Mouse (Mus musculus): ENCODE results near the gene Zfp57. TPM values are rescaled to one million over a fixed set of nuclear protein-coding genes. Genes with fewer than 3 reads are reported as not detected.

Zfp57 gene
- polyA plus RNA-seq (2014; fragmentation: Nextera tagmentation; extraction: Ambion mirVana), result 283 and 301 TPM in 2 replicates

DNA sequence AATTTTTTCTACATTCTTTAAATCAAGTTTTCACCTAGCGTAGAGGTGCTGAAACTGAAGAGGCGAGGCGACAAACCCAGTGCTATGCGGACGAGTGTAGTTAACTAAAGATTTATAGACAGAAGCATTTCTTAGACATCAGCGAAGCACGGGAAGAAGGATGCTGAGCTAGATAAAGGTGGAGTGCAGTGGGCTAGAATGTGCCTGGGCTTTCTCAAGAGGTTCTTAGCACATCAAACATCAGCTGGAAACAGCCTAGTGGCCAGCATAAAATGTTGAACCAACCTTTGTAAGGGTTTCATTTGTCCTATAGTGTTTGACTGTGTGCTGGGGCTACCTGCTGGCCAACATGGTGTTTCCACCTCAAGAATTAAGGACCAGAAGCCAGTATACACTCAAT lies at the start of gene Zfp57:
TSS of gene Zfp57 (plus strand) at position 301 of the 400 bp plus-strand sequence.
- H3K36me3 ChIP-seq (ENCODE audit: control insufficient read depth, insufficient read depth, low read length), result peaks cover 11% of the 10 kb centered on the region
- peak within 1 kb of the TSS; percentile 95; the same call in 1 of the 2 replicates for H3K27ac ChIP-seq (replicated peaks; ENCODE audit: low read depth, low read length)
- DNase-seq, result no peak
- peak within 1 kb of the TSS; percentile 57 for H3K4me2 ChIP-seq (ENCODE audit: low read length)
- WGBS, result 96% methylated on average over 7 of the region's 7 CpGs
- no peaks in the 10 kb centered on the region for H3K9me3 ChIP-seq (ENCODE audit: control insufficient read depth, low read length)
- 0 out of 2 replicates have a peak within 1 kb of the TSS, but pooled peaks have one; percentile 98 for H3K9ac ChIP-seq (replicated peaks; ENCODE audit: low read length)
- H3K4me1 ChIP-seq (ENCODE audit: control insufficient read depth, insufficient read depth, low read length), result peaks cover 8% of the 10 kb centered on the region; the same call in 1 of the 2 replicates
- no peaks in the 10 kb centered on the region for H3K27me3 ChIP-seq (ENCODE audit: control insufficient read depth, insufficient read depth, low read length)
- ATAC-seq (ENCODE audit: low FRiP score, low TSS enrichment), result no peak
- H3K4me3 ChIP-seq (replicated peaks; ENCODE audit: low read depth, low read length), result peak within 1 kb of the TSS; percentile 78

DNA sequence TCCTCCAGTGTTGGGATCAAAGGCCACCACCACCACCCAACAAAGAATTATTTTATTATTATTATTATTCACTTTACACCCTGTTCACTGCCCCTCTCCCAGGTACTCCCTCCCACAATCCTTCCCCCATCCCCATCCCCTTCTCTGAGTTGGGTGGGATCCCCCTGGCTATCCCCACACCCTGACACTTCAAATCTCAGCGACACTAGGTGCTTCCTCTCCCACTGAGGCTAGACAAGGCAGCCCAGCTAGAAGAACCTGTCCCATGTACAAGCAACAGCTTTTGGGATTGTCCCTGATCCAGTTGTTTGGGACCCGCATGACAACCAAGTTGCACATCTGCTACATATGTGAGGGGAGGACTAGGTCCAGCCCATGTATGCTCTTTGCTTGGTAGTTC lies 48.3 kb upstream of the Zfp57 start:
- H3K36me3 ChIP-seq (ENCODE audit: control insufficient read depth, insufficient read depth, low read length), result peaks cover 25% of the 10 kb centered on the region
- no peaks in the 10 kb centered on the region for H3K27me3 ChIP-seq (ENCODE audit: control insufficient read depth, insufficient read depth, low read length)
- no peak overlapping the region for H3K4me3 ChIP-seq (replicated peaks; ENCODE audit: low read depth, low read length)
- H3K27ac ChIP-seq (replicated peaks; ENCODE audit: low read depth, low read length), result no peak overlapping the region
- no peak overlapping the region for H3K4me2 ChIP-seq (ENCODE audit: low read length)
- peaks cover 10% of the 10 kb centered on the region for H3K4me1 ChIP-seq (ENCODE audit: control insufficient read depth, insufficient read depth, low read length)
- ATAC-seq (ENCODE audit: low FRiP score, low TSS enrichment) (no peak), DNase-seq (no peak)
- H3K9ac ChIP-seq (replicated peaks; ENCODE audit: low read length), result no peak overlapping the region
- 90% methylated on average over 2 of the region's 2 CpGs for WGBS
- no peaks in the 10 kb centered on the region for H3K9me3 ChIP-seq (ENCODE audit: control insufficient read depth, low read length)

DNA sequence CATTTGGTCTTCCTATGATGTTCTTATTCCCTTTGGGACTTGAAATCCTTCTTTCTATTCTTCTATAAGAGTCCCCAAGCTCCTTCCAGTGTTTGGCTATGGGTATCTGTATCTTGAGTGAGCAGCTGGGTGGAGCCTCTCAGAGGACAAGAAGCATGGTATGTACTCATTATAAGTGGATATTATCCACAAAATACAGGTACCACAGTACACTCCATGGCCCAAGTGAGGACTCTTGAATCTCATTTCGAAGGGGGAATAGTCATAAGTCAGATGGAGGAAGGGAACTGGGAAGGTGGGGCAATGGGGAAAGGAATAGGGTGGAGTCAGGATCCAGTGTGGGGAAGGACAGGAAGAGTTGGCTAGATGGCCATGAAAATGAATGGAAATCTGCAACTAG lies 47.9 kb upstream of the Zfp57 start:
- no peak for DNase-seq
- 97% methylated on average over 1 of the region's 1 CpGs for WGBS
- no peak overlapping the region for H3K9ac ChIP-seq (replicated peaks; ENCODE audit: low read length)
- no peak overlapping the region for H3K27ac ChIP-seq (replicated peaks; ENCODE audit: low read depth, low read length)
- no peak overlapping the region for H3K4me2 ChIP-seq (ENCODE audit: low read length)
- no peak for ATAC-seq (ENCODE audit: low FRiP score, low TSS enrichment)
- no peaks in the 10 kb centered on the region for H3K27me3 ChIP-seq (ENCODE audit: control insufficient read depth, insufficient read depth, low read length)
- H3K36me3 ChIP-seq (ENCODE audit: control insufficient read depth, insufficient read depth, low read length), result peaks cover 25% of the 10 kb centered on the region
- H3K4me1 ChIP-seq (ENCODE audit: control insufficient read depth, insufficient read depth, low read length), result peaks cover 12% of the 10 kb centered on the region
- H3K4me3 ChIP-seq (replicated peaks; ENCODE audit: low read depth, low read length), result no peak overlapping the region
- H3K9me3 ChIP-seq (ENCODE audit: control insufficient read depth, low read length), result no peaks in the 10 kb centered on the region

DNA sequence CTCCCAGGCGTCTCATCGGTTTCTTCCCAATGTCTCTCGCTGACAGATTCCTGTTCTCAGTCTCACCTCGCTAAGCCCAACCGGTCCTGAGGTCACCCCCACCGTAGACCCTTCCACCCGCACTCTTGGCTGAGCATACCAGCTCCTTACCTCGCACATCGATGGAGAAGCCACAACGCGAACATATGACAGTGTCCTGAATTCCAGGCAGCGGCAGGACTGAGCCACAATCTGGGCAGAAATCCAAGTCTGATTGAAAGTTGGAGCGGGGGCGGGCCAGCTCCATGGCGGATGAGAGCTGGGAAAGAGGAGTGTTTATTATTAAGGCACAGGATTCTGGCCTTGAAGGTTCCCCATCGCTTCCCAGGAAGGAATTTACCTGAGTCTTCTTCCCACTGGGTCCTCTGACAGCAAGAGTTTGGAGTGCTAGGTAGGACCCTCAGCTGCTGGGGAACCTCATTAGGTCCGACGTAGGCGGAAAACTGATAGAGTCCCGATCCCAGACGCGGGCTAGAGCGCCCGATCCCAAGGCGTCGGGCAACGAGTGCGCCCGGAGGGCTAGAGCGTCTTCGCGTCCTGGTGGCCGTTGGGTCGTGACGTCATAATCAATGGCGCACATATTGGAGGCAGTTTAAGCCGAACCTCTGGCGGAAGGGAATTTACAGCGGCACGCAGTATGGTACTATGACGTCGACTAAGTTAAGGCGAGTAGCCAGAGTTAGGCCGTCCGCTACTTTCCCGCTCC lies 42.8 kb upstream of the Zfp57 start, which contains the start of the genes Znrd1 and Znrd1as:
TSS of gene Znrd1 (minus strand) at position 561 of the 745 bp plus-strand sequence.
TSS of gene Znrd1as (plus strand) at position 594 of the 745 bp plus-strand sequence.
- Histone ChIP-seq H3K9ac (replicated peaks; ENCODE audit: low read length) (peak within 1 kb of the TSS; percentile 74), H3K4me1 (ENCODE audit: control insufficient read depth, insufficient read depth, low read length) (peaks cover 16% of the 10 kb centered on the region), H3K4me3 (replicated peaks; ENCODE audit: low read depth, low read length) (peak within 1 kb of the TSS; percentile 67), H3K27ac (replicated peaks; ENCODE audit: low read depth, low read length) (peak within 1 kb of the TSS; percentile 70), H3K9me3 (ENCODE audit: control insufficient read depth, low read length) (no peaks in the 10 kb centered on the region), H3K36me3 (ENCODE audit: control insufficient read depth, insufficient read depth, low read length) (peaks cover 8% of the 10 kb centered on the region), H3K27me3 (ENCODE audit: control insufficient read depth, insufficient read depth, low read length) (no peaks in the 10 kb centered on the region), H3K4me2 (ENCODE audit: low read length) (peak within 1 kb of the TSS; percentile 80)
- peak; percentile 97 for ATAC-seq (ENCODE audit: low FRiP score, low TSS enrichment)
- peak; percentile 100 for DNase-seq
- WGBS, result under 1% methylated on average over 46 of the region's 46 CpGs

DNA sequence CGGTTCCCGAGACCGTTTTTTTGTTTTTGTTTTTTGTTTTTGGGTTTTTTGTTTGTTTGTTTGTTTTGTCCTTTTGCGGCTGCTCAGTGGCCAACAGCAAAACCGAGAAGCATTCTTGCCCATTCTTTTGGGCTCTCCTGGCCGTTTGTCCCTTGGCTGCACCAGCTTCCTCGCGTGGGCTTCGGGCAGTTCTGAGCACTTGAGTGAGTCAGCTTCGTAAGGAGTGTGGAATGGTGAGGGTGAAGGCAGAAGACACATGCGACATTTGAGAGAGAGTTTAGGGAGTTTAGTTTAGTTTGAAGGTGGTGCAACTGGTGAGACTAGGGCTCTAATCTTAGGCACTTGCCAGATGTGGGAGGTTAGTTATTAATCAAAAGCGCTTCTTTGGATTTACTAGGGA lies 42.1 kb upstream of the Zfp57 start:
- DNase-seq (no peak), ATAC-seq (ENCODE audit: low FRiP score, low TSS enrichment) (peak; percentile 25; the same call in 1 of the 2 replicates)
- peaks cover 8% of the 10 kb centered on the region for H3K36me3 ChIP-seq (ENCODE audit: control insufficient read depth, insufficient read depth, low read length)
- peak overlapping the region; percentile 80 for H3K4me2 ChIP-seq (ENCODE audit: low read length)
- H3K4me3 ChIP-seq (replicated peaks; ENCODE audit: low read depth, low read length), result peak overlapping the region; percentile 67
- no peaks in the 10 kb centered on the region for H3K27me3 ChIP-seq (ENCODE audit: control insufficient read depth, insufficient read depth, low read length)
- peak overlapping the region; percentile 74 for H3K9ac ChIP-seq (replicated peaks; ENCODE audit: low read length)
- H3K27ac ChIP-seq (replicated peaks; ENCODE audit: low read depth, low read length), result peak overlapping the region; percentile 70
- WGBS, result 11% methylated on average over 12 of the region's 12 CpGs
- no peaks in the 10 kb centered on the region for H3K9me3 ChIP-seq (ENCODE audit: control insufficient read depth, low read length)
- peaks cover 16% of the 10 kb centered on the region for H3K4me1 ChIP-seq (ENCODE audit: control insufficient read depth, insufficient read depth, low read length)

DNA sequence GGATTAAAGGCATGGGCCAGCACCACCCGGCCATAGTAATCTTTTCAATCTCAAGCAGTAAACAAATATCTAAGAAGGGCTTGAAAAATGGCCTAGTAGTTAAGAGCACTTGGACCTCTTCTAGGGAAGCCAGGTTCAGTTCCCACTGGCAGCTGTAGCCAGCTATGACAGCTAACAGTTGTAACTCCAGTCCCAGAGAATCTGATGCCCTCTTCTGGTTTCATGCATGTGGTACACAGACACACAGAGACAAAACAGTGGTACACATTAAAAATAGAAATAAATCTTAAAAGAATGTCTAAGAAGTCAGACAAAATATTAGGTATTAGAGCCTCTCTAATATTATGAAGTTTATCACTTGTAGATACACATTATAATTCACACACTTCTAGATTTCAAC lies 39.8 kb upstream of the Zfp57 start:
- 81% methylated on average over 1 of the region's 1 CpGs for WGBS
- Histone ChIP-seq H3K4me3 (replicated peaks; ENCODE audit: low read depth, low read length) (no peak overlapping the region), H3K36me3 (ENCODE audit: control insufficient read depth, insufficient read depth, low read length) (peaks cover 6% of the 10 kb centered on the region; the same call in 1 of the 2 replicates), H3K9ac (replicated peaks; ENCODE audit: low read length) (no peak overlapping the region), H3K27me3 (ENCODE audit: control insufficient read depth, insufficient read depth, low read length) (no peaks in the 10 kb centered on the region), H3K9me3 (ENCODE audit: control insufficient read depth, low read length) (no peaks in the 10 kb centered on the region), H3K4me1 (ENCODE audit: control insufficient read depth, insufficient read depth, low read length) (peaks cover 16% of the 10 kb centered on the region), H3K27ac (replicated peaks; ENCODE audit: low read depth, low read length) (no peak overlapping the region), H3K4me2 (ENCODE audit: low read length) (no peak overlapping the region)
- DNase-seq, result no peak
- ATAC-seq (ENCODE audit: low FRiP score, low TSS enrichment), result no peak

DNA sequence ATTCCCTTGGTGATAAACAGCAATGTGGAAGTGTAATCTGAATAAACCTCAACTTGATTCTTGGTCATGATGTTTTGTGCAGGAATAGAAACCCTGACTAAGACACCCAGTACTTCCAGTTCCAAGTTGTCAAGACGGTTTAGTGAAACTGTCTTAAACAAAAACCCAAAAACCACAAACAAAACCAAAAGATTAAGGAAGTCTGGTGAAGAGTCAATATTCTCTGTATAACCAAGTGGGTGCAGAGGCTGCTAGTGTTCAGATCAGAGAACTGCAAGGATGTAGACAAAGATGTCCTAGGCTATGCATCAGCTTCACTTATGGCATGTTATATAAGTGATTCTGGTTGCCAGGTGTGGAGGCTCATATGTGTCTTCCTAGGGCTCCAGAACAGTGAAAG lies 34.1 kb upstream of the Zfp57 start:
- Histone ChIP-seq H3K4me3 (replicated peaks; ENCODE audit: low read depth, low read length) (no peak overlapping the region), H3K27ac (replicated peaks; ENCODE audit: low read depth, low read length) (no peak overlapping the region), H3K36me3 (ENCODE audit: control insufficient read depth, insufficient read depth, low read length) (no peaks in the 10 kb centered on the region), H3K4me1 (ENCODE audit: control insufficient read depth, insufficient read depth, low read length) (no peaks in the 10 kb centered on the region), H3K4me2 (ENCODE audit: low read length) (no peak overlapping the region), H3K9ac (replicated peaks; ENCODE audit: low read length) (no peak overlapping the region), H3K9me3 (ENCODE audit: control insufficient read depth, low read length) (no peaks in the 10 kb centered on the region), H3K27me3 (ENCODE audit: control insufficient read depth, insufficient read depth, low read length) (no peaks in the 10 kb centered on the region)
- WGBS, result 88% methylated on average over 1 of the region's 1 CpGs
- ATAC-seq (ENCODE audit: low FRiP score, low TSS enrichment), result no peak
- no peak for DNase-seq

DNA sequence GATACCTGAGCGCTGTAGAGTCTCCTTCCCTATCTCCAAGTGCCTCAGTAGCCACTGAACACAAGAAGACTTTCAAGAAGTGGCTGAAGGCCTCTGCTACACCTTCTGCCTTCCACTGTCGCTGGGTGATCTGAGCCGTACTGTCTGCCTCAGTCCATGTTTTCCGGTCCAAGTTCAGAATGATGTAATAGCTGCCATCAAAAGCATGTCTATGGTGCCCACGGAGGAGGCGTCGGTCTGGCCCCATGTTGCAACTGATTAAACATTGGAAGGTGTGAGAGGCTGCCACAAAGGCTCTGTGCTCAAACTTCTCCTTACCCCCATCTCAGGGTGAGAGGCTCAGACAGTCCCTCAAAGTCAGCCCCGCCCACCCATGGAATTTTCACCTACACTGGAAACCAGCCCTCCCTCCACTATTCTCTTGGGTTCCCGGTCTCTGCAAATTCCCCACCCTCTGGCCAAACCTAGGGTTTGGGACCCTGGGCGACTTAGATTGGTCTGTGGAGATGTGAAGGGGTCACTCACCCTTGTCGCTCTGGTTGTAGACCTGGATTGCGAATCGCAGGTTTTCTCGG lies 30.6 kb upstream of the Zfp57 start:
- H3K9ac ChIP-seq (replicated peaks; ENCODE audit: low read length), result no peak overlapping the region
- H3K9me3 ChIP-seq (ENCODE audit: control insufficient read depth, low read length), result no peaks in the 10 kb centered on the region
- H3K27me3 ChIP-seq (ENCODE audit: control insufficient read depth, insufficient read depth, low read length), result no peaks in the 10 kb centered on the region
- H3K27ac ChIP-seq (replicated peaks; ENCODE audit: low read depth, low read length), result no peak overlapping the region
- ATAC-seq (ENCODE audit: low FRiP score, low TSS enrichment), result no peak
- no peak overlapping the region for H3K4me3 ChIP-seq (replicated peaks; ENCODE audit: low read depth, low read length)
- H3K4me1 ChIP-seq (ENCODE audit: control insufficient read depth, insufficient read depth, low read length), result no peaks in the 10 kb centered on the region
- 86% methylated on average over 14 of the region's 14 CpGs for WGBS
- DNase-seq, result no peak
- no peak overlapping the region for H3K4me2 ChIP-seq (ENCODE audit: low read length)
- H3K36me3 ChIP-seq (ENCODE audit: control insufficient read depth, insufficient read depth, low read length), result no peaks in the 10 kb centered on the region

Data from midbrain, embryonic 14.5 days (tissue).